Mouse (Mus musculus) erythroblast, embryonic 14.5 days (primary cell): ENCODE data around the gene Efcab7.

Experiments used
- GATA1 ChIP-seq: IDR thresholded peaks from 2 replicates; pipeline ENCODE4 v1.6.1; 2012; ENCODE audit warnings: low read length, inconsistent platforms, mixed read lengths
- TAL1 ChIP-seq: IDR thresholded peaks from 3 replicates; pipeline ENCODE4 v1.6.1; 2012; ENCODE audit warnings: low read length, inconsistent platforms, mixed read lengths

GRCm38 (mm10) chr4:99939711-99940505 is 110.9 kb downstream of the Efcab7 start:
- TF ChIP-seq GATA1 (no peak), TAL1 (no peak)
